Mouse (Mus musculus) small intestine, adult 10 weeks (tissue): Measurements from ENCODE around the gene Sbf1. TPM values are rescaled to one million over a fixed set of nuclear protein-coding genes. Genes with fewer than 3 reads are reported as not detected.

Experiments
- polyA plus RNA-seq: library from polyadenylated mRNA; stranded (reverse); fragments of 350-450 nt; fragmentation: Illumina TruSeq; extraction: RNeasy Lipid Tissue Mini Kit (QIAGEN cat#74804); gene quantifications from one replicate; pipeline ENCODE4 v1.2.3, GENCODE M21; 2014; ENCODE audit warnings: low replicate concordance

Sbf1 gene
- 1.7 TPM for polyA plus RNA-seq

GRCm38 (mm10) chr15:89315190-89315731 lies at the start of gene Sbf1:
TSS of gene Sbf1 (minus strand) at chr15:89315311.

GRCm38 (mm10) chr15:89355241-89356187 lies 40.4 kb upstream of the Sbf1 start, which contains the start of the genes Lmf2 and Ncaph2:
TSS of gene Lmf2 (minus strand) at chr15:89355659.
TSS of gene Ncaph2 (plus strand) at chr15:89355719.

GRCm38 (mm10) chr15:89334271-89334670 lies 19.2 kb upstream of the Sbf1 start, which contains the start of gene Miox:
TSS of gene Miox (plus strand) at chr15:89334398.

GRCm38 (mm10) chr15:89322670-89323522 lies 7.8 kb upstream of the Sbf1 start, which contains the start of gene Adm2:
TSS of gene Adm2 (plus strand) at chr15:89322720.

Other genes starting within 250 kb of the Sbf1 start
- 5.7 TPM for gene Trabd, start 240.2 kb downstream of the Sbf1 start, polyA plus RNA-seq
- 2.7 TPM for gene Selenoo, start 226.2 kb downstream of the Sbf1 start, polyA plus RNA-seq
- 0.85 TPM for gene Tubgcp6, start 192.2 kb downstream of the Sbf1 start, polyA plus RNA-seq
- gene Hdac10, start 186.6 kb downstream of the Sbf1 start, polyA plus RNA-seq: not detected
- gene Mapk12, start 174.6 kb downstream of the Sbf1 start, polyA plus RNA-seq: 0.33 TPM
- 0.15 TPM for gene Mapk11, start 165.7 kb downstream of the Sbf1 start, polyA plus RNA-seq
- gene Plxnb2, start 134.5 kb downstream of the Sbf1 start, polyA plus RNA-seq: 3.4 TPM
- 0.11 TPM for gene Dennd6b, start 118.8 kb downstream of the Sbf1 start, polyA plus RNA-seq
- 6.9 TPM for gene Ppp6r2, start 103.8 kb downstream of the Sbf1 start, polyA plus RNA-seq
- gene Adm2, start 7.4 kb upstream of the Sbf1 start, polyA plus RNA-seq: not detected
- not detected for gene Miox, start 19.1 kb upstream of the Sbf1 start, polyA plus RNA-seq
- not detected for gene Lmf2, start 40.3 kb upstream of the Sbf1 start, polyA plus RNA-seq
- gene Ncaph2, start 40.4 kb upstream of the Sbf1 start, polyA plus RNA-seq: 4.1 TPM
- gene Sco2, start 58.5 kb upstream of the Sbf1 start, polyA plus RNA-seq: 0.37 TPM
- gene Tymp, start 61.7 kb upstream of the Sbf1 start, polyA plus RNA-seq: not detected
- gene Odf3b, start 64.0 kb upstream of the Sbf1 start, polyA plus RNA-seq: not detected
- not detected for gene Klhdc7b, start 69.6 kb upstream of the Sbf1 start, polyA plus RNA-seq
- gene Syce3, start 95.2 kb upstream of the Sbf1 start, polyA plus RNA-seq: not detected
- 0.52 TPM for gene Cpt1b, start 110.6 kb upstream of the Sbf1 start, polyA plus RNA-seq
- 3.6 TPM for gene C730034F03Rik, start 114.3 kb upstream of the Sbf1 start, polyA plus RNA-seq
- not detected for gene Gm44502, start 114.4 kb upstream of the Sbf1 start, polyA plus RNA-seq
- 125 TPM for gene Chkb, start 114.6 kb upstream of the Sbf1 start, polyA plus RNA-seq
- gene Mapk8ip2, start 138.6 kb upstream of the Sbf1 start, polyA plus RNA-seq: 0.30 TPM
- gene Arsa, start 162.1 kb upstream of the Sbf1 start, polyA plus RNA-seq: 2.8 TPM
- 0.71 TPM for gene Shank3, start 184.3 kb upstream of the Sbf1 start, polyA plus RNA-seq